Mouse (Mus musculus): Measurements from ENCODE around the gene Prap1.
A peak's percentile ranks its signal among the peaks of the same experiment; 100 is the strongest.
"Not testable (repeated sequence)": the region's sequence is repeated elsewhere in the genome, so short reads cannot be mapped to it uniquely, and the experiment has no call there.

The Prap1 gene

DNA sequence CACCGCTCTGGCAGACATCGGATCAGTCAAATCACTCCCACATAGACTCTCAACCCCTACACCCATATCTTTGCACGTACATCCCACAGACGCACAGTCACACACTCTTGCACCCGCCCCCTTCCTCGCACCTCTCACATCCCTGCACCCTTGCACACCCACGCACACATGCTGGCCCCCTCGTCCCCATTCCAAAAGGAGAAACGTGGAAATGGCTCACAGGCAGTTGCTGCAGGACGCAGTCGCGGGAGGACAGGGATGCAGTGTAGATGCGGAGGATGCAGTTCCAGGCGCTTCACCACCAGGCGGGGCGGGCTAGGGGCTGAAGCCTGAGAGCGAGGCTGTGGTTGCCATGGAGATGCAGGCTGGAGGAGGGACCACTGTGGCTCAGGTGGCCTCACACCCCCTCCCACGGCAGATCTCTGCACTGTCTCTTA, 10.9 kb upstream of the Prap1 start, which contains the start of gene Caly:
TSS of gene Caly (minus strand) at position 307 of the 437 bp plus-strand sequence.
- DNase-seq (ENCODE audit: low spot score in 2 of 2): no peak

DNA sequence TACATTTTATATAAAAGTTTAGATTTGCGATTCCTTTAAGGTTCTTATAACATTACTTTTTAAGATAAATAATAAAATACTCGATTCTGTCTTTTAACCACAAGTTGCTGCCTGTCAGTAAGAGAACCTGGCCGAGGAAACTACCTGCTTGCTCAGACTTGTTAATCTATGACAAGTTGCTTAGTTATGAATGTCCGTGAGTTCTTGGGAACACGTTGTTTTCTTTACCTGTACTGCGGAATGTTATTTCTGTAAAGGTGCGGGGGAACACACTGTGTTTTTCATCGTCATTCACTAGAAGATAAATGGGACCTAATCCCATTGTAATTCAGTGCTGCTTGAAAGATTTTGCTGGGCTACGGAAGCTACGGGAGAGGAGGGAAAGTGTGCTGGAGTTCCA, 2.6 kb upstream of the Prap1 start:
- DNase-seq (ENCODE audit: low spot score in 2 of 2): no peak

- no peak for DNase-seq (ENCODE audit: low spot score in 2 of 2)
Observed at GRCm38 (mm10) chr7:140094954-140095353, 1.8 kb downstream of the Prap1 start.

DNA sequence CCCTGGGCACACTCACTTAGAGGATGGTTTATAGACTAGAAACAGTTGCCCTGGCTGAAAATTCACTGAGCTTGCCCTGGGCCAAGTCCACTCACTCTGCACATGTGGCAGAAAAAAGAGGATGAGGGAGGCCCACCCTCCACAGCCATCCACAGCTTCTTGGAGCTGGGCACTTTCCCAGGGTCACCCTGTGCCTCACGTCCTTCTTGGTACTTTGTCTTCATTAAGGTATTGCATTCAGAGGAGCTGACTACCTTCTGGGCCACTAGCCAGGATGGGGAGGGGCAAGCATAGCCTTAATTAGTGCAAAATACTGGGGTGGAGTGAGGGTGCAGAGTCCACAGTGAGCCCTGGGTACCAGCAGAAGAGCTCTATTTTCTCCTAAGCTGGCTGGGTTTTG, 2.4 kb downstream of the Prap1 start:
- no peak for DNase-seq (ENCODE audit: low spot score in 2 of 2)

DNA sequence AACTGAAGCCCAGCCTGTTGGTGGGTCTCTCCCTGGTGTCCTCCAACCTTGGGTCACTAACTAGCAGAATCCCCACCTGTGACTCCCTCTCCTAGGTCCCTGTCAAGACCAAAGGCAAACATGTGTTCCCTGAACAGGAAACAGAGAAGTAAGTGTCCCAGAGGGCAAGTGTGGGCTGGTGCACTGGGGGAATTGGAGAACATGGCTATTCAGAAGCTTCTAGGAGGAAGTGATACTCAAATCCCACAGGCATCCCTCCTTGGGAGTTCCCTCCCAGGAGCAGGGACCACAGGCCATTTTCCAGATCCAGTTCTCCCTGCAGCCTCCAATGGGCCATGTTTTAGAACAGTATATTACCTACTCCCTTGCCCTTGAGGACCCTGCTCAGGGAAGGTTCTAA, 2.9 kb downstream of the Prap1 start:
- no peak for DNase-seq (ENCODE audit: low spot score in 2 of 2)

GRCm38 (mm10) chr7:140098466-140098865, 5.3 kb downstream of the Prap1 start:
- no peak for DNase-seq (ENCODE audit: low spot score in 2 of 2)

DNA sequence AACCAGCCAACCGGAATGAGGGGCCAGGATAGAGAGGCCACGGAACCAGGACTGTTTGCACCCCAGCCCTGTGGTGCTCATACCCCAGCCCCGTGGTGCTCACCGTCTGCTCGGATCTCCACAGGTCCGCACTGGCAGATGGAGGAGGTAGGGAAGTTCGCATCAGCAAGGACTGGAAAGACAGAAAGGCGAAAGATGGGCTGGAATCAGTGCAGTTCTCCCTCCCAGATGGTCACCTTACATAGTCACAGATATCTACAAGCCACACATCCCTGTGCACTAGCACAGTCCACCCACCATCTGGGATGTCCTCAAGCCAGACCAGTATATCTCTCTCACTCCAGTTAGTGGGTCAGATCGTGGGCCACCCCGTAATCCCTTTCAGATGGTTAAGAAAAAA, 8.3 kb downstream of the Prap1 start:
- no peak for DNase-seq (ENCODE audit: low spot score in 2 of 2)

- DNase-seq (ENCODE audit: low spot score in 2 of 2): peak; percentile 56 to 62
Observed at GRCm38 (mm10) chr7:140101993-140102860, 9.0 kb downstream of the Prap1 start, which contains the start of gene Fuom. Gene Fuom (minus strand): TSS chr7:140102441.

DNA sequence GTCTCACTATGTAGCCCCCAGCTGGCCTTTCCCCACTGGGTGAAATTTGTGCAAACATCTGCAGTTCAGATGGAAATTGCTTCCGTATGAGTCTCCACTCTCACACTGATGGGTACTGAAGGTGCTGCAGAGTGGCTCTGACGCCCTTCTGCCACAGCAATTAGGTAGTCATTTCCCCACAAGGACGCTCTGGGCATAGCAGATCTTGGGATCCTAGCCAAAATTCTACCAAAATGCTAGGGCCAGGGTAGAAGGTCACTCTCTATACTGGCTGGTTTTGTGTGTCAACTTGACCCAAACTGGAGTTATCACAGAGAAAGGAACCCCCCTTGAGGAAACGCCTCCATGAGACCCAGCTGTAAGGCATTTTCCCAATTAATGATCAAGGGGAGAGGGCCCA, 10.8 kb downstream of the Prap1 start:
- no peak for DNase-seq (ENCODE audit: low spot score in 2 of 2)

DNA sequence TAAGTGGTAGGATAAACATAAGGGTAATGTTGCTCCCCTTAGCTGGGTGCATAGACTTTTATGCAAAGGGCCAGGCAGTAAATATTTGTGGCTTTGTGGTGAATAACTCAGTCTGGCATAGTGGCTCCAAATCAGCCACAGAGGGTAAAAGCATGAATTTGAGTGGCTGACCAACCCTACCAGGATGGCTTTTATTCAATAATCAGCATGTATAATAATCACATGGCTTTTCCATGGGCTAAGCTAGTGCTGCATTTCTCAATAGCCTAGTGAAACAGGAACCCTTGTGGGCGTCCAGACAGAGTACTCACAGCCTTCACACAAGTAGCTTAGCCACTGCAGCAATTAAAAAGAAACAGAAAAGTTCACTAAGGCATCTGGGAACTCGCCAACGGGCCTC, 18.7 kb downstream of the Prap1 start:
- DNase-seq (ENCODE audit: low spot score in 2 of 2): no peak

- DNase-seq (ENCODE audit: low spot score in 2 of 2): no peak
Observed at GRCm38 (mm10) chr7:140115583-140116328, 22.6 kb downstream of the Prap1 start, which contains the start of gene Paox. Gene Paox (plus strand): TSS chr7:140115799.

GRCm38 (mm10) chr7:140116329-140117054, 23.3 kb downstream of the Prap1 start, which contains the start of gene Echs1:
Gene Echs1 (minus strand): TSS chr7:140116476.
- peak; percentile 79 to 81 for DNase-seq (ENCODE audit: low spot score in 2 of 2)

GRCm38 (mm10) chr7:140120484-140120883, 27.3 kb downstream of the Prap1 start:
- no peak for DNase-seq (ENCODE audit: low spot score in 2 of 2)

GRCm38 (mm10) chr7:140121338-140121910, 28.2 kb downstream of the Prap1 start:
- no peak for DNase-seq (ENCODE audit: low spot score in 2 of 2)

GRCm38 (mm10) chr7:140122765-140123164, 29.6 kb downstream of the Prap1 start:
- no peak for DNase-seq (ENCODE audit: low spot score in 2 of 2)

- DNase-seq (ENCODE audit: low spot score in 2 of 2): no peak
Observed at GRCm38 (mm10) chr7:140124382-140124781, 31.2 kb downstream of the Prap1 start.

DNA sequence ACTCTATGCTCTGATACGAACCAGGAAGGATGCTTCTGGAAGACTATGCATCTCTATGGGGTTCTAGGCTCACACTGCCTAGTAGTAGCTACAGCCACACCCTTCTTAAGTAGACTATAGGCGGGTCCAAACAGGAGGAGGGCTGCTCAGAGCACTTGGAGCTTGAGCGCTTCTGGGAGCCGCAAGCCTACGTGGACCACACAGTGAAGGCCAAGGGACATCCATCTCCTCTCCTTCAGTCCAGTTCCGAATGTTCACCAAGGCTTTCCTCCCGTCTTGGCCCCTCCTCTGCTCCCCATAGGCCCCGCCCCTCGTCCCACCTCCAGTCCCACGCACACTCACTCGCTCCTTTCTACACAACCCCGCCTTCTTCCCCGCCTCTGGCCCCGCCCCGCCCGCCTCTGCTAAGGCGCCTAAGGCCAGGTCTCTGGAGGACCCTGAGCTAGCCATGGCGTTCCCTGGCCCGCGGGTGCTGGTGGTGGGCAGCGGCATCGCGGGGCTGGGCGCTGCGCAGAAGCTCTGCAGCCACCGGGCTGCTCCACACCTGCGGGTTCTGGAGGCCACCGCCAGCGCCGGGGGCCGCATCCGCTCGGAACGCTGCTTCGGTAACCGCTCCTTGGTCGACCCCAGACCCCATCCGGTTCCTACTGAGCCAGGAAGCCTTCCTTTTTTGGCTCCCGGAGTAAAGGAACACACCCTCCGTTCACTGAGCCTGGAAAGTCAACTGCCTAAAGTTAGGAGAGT, 32.3 kb downstream of the Prap1 start:
- DNase-seq (ENCODE audit: low spot score in 2 of 2): peak; percentile 85

GRCm38 (mm10) chr7:140126022-140126350, 32.8 kb downstream of the Prap1 start:
- DNase-seq (ENCODE audit: low spot score in 2 of 2): no peak

- DNase-seq (ENCODE audit: low spot score in 2 of 2): no peak
Observed at GRCm38 (mm10) chr7:140126934-140127333, 33.7 kb downstream of the Prap1 start.

DNA sequence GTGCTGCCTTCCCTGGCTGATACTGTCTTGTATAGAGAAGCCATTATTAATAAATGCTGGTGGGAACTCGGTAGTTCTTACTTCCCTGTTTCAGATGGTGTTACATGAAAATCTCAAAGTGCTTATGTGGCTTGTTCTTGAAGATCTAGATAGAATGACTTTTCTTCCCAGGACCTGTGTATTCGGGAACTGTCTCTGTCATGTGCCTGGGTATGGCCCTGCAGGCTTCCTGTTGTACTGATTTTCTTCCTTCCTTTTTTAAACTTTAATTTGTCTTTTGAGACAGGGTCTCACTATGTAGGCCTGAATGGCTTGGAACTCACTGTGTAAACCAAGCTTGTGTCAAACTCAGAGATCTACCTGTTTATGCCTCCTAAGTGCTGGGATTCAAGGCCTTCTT, 34.7 kb downstream of the Prap1 start:
- no peak for DNase-seq (ENCODE audit: low spot score in 2 of 2)

DNA sequence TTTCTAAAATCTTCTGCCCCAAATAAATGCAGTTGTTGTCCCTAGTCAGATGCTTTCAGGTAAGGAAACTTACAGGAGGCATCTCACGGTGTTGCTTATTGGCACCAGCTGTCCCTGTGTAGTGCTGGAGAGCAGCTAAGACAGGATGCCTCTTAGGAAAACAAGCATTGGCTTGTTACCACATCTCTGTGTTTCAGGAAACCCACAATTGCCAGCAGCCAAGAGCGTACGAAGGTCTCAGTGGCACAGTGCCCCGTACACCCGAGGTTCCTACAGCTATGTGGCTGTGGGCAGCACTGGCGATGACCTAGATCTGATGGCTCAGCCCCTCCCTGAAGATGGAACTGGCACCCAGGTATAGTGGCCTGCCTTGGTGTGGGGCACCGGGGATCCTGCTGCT, 39.0 kb downstream of the Prap1 start:
- not testable (repeated sequence) for DNase-seq (ENCODE audit: low spot score in 2 of 2)
